Mouse (Mus musculus) kidney, embryonic 14.5 days (tissue): ENCODE data around the gene Trim59. TPM values are rescaled to one million over a fixed set of nuclear protein-coding genes. Genes with fewer than 3 reads are reported as not detected.

Experiments used
- ATAC-seq: fragments of 200-750 bp; cut with Nextera tagmentation; 2 replicates; pipeline ENCODE4 v1.8.0; 2017; ENCODE audit warnings: moderate number of reproducible peaks, mild to moderate bottlenecking, moderate TSS enrichment, moderate library complexity; ENCODE audit not compliant: low FRiP score, low TSS enrichment
- H3K27ac ChIP-seq: fragments of 300-500 bp; sonication (generic); 2 replicates; pipeline ENCODE4 v1.5.1; 2014; ENCODE audit warnings: low read depth, mild to moderate bottlenecking, low read length, moderate library complexity, mixed read lengths
- H3K27me3 ChIP-seq: fragments of 300-500 bp; sonication (generic); 2 replicates; pipeline ENCODE4 v1.6.1; 2014; ENCODE audit warnings: mild to moderate bottlenecking, low read length; ENCODE audit not compliant: control insufficient read depth, insufficient read depth
- H3K36me3 ChIP-seq: fragments of 300-500 bp; sonication (generic); 2 replicates; pipeline ENCODE4 v1.6.1; 2014; ENCODE audit warnings: low read length, mixed read lengths; ENCODE audit not compliant: control insufficient read depth, insufficient read depth
- H3K4me1 ChIP-seq: fragments of 300-500 bp; sonication (generic); 2 replicates; pipeline ENCODE4 v1.6.1; 2014; ENCODE audit warnings: low read length, mixed read lengths; ENCODE audit not compliant: control insufficient read depth, insufficient read depth
- H3K4me2 ChIP-seq: fragments of 300-500 bp; sonication (generic); replicated peaks from 2 replicates; pipeline ENCODE4 v1.6.1; 2014; ENCODE audit warnings: low read depth, mild to moderate bottlenecking, low read length
- H3K4me3 ChIP-seq: fragments of 300-500 bp; sonication (generic); 2 replicates; pipeline ENCODE4 v1.5.1; 2014; ENCODE audit warnings: mild to moderate bottlenecking, low read length
- H3K9ac ChIP-seq: fragments of 300-500 bp; sonication (generic); 2 replicates; pipeline ENCODE4 v1.6.1; 2014; ENCODE audit warnings: low read depth, mild to moderate bottlenecking, low read length, moderate library complexity
- H3K9me3 ChIP-seq: fragments of 300-500 bp; sonication (generic); 2 replicates; pipeline ENCODE4 v1.6.1; 2016; ENCODE audit warnings: low read length; ENCODE audit not compliant: control insufficient read depth
- WGBS: fragments of 180-500 bp; shearing (Covaris S2); extraction: QIAGEN DNeasy Blood & Tissue Kit; methylation state at CpG from one replicate; pipeline ENCODE4 v1.1.7; 2014; 5-methylcytosine and 5-hydroxymethylcytosine counted together
- microRNA counts: library from miRNA; unstranded; fragments of <30 nt; microRNA quantifications from one replicate; lab custom pipeline; 2017
- microRNA-seq: library from miRNA; unstranded; fragments of <30 nt; microRNA quantifications from one replicate; pipeline ENCODE4, GENCODE M21; 2016
- polyA plus RNA-seq: library from polyadenylated mRNA; unstranded; fragments of >200 nt; fragmentation: Nextera tagmentation; extraction: Ambion mirVana; gene quantifications from 2 replicates; pipeline ENCODE4 v1.2.1, GENCODE M21; 2014

The Trim59 gene
- polyA plus RNA-seq, 1 experiment from 2014 or later = 164 TPM

GRCm38 (mm10) chr3:68986550-68986949, 58.0 kb downstream of the Trim59 start:
- H3K9ac ChIP-seq = no peak overlapping the region

More at GRCm38 (mm10) chr3:68986550-68986949, 58.0 kb downstream of the Trim59 start:
- H3K4me1 ChIP-seq = no peaks in the 10 kb centered on the region
- no peak for ATAC-seq
- H3K9me3 ChIP-seq = no peaks in the 10 kb centered on the region
- H3K4me2 ChIP-seq = no peak overlapping the region
- H3K27ac ChIP-seq = no peak overlapping the region
- H3K4me3 ChIP-seq = no peak overlapping the region
- 96% methylated on average over 2 of the region's 2 CpGs for WGBS
- H3K36me3 ChIP-seq = peaks cover 8% of the 10 kb centered on the region; the same call in 1 of the 2 replicates
- H3K27me3 ChIP-seq = no peaks in the 10 kb centered on the region

MicroRNAs encoded within 50 kb of the gene (microRNA counts, 519-probe panel; counts per million panel counts)
- 9,104 counts per million, percentile 92 among the panel's probes with 10 or more counts for microRNA mmu-miR-15b (lab: Ali Mortazavi, UCI)

Small RNAs within 50 kb of the gene (microRNA-seq; reads per million reads assigned to microRNA genes)
- gene Mir15b (2,311 reads per million, percentile 85 among the genes with 10 or more reads in this experiment), gene Mir16-2 (792 reads per million, percentile 77 among the genes with 10 or more reads in this experiment)

Other genes starting within 250 kb of the Trim59 start
- 5.1 and 7.0 TPM in 2 replicates for gene 1110032F04Rik, start 175.2 kb downstream of the Trim59 start, polyA plus RNA-seq
- 11.3 and 22.1 TPM in 2 replicates for gene Ift80, start 40.2 kb downstream of the Trim59 start, polyA plus RNA-seq
- 189 and 208 TPM in 2 replicates for gene Smc4, start 40.0 kb downstream of the Trim59 start, polyA plus RNA-seq
- gene Kpna4, start 82.4 kb upstream of the Trim59 start, polyA plus RNA-seq = 27.6 and 41.6 TPM in 2 replicates
- not detected in 2 replicates for gene Arl14, start 177.7 kb upstream of the Trim59 start, polyA plus RNA-seq